Mouse (Mus musculus): ENCODE results near the gene Abcg4.

GRCm38 (mm10) chr9:44243621-44244020 lies 44.8 kb downstream of the Abcg4 start:
- TF ChIP-seq CTCF (IDR thresholded peaks at IDR 0.05; ENCODE audit: control insufficient read depth, insufficient read depth, insufficient replicate concordance, low read depth, low read length) (no peak), POLR2A (IDR thresholded peaks at IDR 0.05; ENCODE audit: control insufficient read depth, low read depth, low read length) (no peak)

Data from testis, adult 2 months (tissue).